Mouse (Mus musculus) forelimb bud, embryonic 11.5 days (tissue): ENCODE data around the gene Nudt8.

ENCODE experiments used
- DNase-seq: peaks from one replicate; pipeline ENCODE4 v3.0.0-alpha.2; 2012; ENCODE audit warnings: low read depth, low spot score

The Nudt8 gene

DNA sequence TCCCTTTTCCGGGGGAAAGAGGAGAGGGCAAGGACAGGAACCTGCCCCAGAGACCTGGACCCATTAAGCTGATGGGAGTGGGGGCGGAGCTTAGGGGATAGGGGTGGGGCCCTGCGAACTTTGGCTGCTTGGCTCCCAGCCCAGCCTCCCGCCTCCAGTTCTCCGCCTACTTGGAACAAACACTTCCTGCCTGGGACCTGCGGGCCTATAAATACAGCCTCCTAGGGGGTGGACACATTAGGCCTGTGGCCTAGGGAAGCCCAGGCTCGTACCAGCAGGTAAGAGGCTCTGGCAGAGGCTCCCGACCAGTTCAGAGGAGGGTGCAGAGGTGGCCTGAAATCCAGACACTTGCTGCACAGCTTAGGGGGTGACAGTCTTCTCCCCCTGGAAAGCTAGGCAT, 14.0 kb upstream of the Nudt8 start, which contains the start of gene Acy3:
Gene Acy3, plus strand, starts transcription at position 237 of the 400 bp plus-strand sequence.
- peak; percentile 35 for DNase-seq

DNA sequence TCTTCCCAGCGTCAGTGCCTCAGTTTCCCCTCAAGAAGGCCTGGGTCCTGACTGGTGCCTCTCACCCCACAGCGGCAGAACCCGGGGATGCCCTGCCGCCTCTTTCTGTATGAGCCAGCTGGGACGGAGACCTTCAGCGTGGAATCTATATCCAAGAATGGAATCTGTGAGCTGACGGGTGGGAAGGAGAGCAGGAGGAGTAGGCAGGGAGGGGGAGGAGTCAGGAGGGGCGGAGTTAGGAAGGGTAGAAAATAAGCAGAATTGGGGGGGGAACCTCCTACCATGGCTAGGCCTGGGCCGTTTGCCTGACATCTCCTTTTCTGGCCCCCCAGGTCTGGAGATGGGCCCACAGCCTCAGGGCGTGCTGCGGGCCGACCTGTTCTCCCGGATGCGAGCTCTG, 12.3 kb upstream of the Nudt8 start:
- no peak for DNase-seq

DNA sequence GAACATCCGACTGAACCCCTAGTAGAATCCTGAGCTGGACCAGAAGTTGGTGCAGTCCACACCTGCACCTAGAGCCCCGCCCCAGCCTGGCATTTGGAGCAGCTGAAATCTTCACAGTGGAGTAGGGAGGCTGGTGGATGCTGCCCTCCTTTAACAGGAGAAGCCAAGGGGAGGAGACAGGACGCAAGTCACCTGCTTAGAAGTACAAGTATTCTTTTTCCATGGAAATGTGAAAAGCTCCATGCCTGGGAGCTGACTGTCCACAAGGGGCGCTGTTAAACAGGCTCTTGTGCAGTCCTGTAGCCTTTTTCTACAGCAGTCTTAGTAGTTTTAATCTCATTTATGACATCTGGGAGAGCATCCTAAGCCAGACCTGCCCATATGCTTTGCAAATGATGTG, 11.6 kb upstream of the Nudt8 start:
- no peak for DNase-seq

DNA sequence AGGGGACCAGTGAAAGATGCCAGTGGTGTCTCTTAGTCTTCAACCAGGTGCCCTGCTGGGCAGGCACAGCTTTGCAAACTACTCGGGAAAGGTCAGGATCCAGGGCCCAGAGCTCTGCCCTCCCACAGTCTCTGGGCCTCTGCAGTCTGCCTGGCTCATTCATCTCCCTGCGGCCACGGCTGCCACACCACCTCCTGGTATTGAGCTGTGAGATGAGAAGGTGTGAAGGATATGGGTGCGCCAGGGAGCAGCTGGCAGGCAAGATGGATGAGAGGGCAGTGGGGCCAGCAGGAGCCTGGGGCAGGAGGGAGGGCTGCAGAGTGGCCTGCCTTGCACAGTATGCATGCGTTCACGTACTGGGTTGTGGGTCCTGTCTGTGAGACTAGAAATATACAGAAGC, 9.6 kb upstream of the Nudt8 start:
- DNase-seq: no peak

DNA sequence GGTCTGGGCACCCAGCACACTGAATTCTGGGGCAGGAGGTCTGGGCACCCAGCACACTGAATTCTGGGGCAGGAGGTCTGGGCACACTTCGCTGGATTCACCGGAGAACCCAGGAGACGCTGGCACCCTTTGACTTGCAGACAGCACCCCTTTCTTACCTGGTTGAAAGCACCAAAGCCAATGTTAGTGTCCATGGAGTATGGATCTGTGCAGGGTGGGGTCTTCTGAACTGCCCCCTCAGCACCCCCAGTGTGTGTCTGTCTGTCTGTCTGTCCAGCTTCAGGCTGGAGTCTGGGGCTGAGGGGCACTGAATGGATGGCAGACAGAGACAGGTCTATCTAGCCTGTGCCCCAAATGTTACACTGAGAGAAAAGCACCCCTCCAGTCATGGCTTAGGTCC, 8.8 kb upstream of the Nudt8 start:
- no peak for DNase-seq

DNA sequence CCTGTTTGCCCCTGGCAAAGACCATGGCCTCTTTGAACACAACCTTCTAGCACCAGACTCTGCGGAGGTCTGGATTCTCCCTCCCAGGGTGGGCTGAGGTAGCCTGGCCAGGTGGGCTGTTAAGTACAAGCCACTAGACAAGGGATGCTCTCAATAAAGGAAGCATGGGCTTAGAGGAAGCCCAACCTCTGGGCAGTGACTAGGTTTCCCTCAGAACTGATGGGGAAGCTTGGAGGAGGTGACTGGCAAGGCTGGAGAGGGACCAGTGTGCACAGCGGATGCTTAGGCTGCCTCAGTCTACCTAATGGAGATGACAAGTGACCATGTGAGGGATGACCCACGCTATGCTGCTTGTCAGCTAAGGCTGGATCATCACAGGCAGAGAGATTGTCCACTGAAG, 8.4 kb upstream of the Nudt8 start:
- no peak for DNase-seq

DNA sequence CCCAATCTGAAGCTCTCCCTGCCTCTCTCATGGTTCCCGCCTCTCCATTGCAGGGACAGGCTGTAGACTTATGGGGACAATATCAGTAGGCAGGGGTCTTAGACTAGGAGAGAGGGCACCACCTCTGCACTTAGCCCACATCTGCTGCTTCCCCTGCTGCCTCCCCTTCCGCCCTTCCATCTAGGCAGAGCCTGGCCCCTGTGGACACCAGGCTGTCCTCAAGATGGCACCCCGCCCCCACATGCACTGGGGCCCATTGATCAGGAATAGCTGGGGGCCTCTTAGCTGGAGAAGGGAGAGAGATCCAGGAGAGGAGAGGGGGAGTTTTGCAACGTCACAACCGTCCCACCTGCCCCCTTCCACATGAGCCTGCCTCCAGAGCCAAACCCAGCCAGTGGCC, 8.0 kb upstream of the Nudt8 start, which contains the start of gene Tbx10:
Gene Tbx10, plus strand, starts transcription at position 337 of the 400 bp plus-strand sequence.
- DNase-seq: no peak

DNA sequence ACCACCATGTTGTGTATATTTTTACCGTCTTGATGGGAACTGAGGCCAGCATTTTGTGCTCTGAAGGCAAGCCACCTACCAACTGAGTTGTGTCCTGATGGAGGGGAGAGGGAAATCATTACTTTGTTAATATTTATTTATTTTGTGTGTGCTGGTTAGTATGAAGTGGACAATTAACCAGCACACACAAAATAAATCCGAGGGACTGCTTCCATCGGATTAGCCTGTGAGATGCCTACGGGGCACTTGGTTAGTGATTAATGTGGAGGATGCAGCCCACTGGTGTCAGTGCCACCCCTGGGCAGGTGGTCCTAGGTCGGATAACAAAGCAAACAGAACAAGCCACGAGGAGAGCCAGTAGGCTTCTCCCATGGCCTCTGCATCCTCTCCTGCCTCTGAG, 5.4 kb upstream of the Nudt8 start:
- no peak for DNase-seq

DNA sequence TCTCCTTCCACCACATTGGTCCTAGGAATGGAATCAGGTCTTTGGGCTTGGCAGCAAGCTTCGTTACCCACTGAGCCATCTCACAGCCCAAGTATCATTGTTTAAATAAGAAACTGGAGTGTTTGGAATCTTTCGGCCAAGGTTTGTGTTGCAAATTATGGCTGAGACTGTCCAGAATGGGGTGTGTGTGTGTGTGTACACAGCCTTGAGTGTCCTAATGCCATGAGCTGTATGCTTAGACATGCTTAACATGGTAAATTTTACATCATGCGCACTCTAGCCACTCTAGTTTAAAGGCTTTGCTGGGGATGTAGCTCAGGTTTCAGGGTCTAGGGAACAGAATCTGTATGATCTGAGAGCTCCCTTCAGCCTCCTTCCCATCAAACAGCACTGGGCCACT, 4.9 kb upstream of the Nudt8 start:
- DNase-seq: no peak

DNA sequence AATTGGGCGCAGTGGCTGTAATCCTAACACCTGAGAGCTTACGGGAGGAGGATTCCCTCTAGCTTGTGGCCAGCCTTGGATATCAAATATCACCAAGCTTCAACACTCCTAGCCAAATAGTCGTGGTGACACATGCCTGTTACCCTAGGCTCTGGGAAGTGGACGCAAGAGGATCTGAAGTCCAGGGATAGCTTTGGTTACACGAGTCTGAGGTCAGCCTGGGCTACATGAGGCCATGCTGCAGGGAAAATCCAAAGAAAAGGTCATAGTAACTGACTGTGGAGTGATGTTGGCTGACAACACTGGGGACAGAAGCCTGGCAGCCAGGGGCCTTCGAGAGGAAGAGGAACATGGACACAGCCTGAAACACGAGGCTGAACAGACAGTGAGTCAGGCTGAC, 4.3 kb upstream of the Nudt8 start:
- DNase-seq: no peak

DNA sequence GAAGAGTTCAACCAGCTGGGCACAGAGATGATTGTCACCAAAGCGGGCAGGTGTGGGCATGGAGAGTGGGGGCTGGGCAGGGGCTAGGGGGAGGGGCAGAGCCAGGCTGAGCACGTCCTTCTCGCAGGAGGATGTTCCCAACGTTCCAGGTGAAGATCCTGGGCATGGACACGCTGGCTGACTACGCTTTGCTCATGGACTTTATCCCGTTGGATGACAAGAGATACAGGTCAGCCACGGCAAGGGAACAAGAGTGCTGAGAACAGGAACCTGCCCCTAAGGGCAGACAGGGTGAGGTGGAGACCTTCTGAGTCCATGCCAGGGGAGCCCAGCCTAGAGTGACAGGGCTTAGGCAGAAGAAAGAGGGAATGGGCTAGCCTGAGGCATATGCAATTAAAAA, 3.6 kb upstream of the Nudt8 start:
- DNase-seq: no peak

DNA sequence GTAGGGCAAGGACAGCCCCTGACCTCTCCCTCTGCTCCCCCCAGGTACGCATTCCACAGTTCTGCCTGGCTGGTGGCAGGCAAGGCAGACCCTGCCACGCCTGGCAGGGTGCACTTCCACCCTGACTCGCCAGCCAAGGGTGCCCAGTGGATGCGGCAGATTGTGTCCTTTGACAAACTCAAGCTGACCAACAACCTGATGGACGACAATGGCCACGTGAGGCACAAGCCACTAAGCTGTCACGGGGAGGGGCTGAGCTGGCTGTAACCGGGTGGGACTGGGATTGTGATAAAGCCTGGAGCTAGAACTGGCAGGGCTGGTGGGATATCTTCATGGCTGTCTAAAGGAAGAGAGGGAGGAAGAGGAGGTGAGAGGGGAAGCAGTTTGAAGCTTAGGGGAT, 3.1 kb upstream of the Nudt8 start:
- no peak for DNase-seq

DNA sequence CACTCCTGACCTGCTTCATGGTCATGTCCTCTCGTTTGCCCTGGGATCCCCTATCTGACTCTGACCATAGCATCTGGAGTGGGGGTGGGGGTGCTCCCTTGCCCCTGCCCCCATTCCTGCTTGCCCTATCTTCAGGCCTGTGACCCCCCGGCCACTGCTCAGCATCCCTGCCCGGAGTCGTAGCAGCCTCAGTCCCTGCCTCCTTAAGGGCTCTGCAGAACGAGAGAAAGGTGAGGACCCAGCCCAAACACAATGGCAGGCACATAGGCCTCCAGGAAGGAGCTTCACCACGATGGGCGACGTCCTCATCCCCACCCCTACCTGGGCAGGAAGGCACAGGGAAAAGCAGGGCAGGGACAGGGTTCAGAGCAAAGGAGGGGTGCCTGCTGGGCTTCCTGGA, 2.0 kb upstream of the Nudt8 start:
- no peak for DNase-seq

DNA sequence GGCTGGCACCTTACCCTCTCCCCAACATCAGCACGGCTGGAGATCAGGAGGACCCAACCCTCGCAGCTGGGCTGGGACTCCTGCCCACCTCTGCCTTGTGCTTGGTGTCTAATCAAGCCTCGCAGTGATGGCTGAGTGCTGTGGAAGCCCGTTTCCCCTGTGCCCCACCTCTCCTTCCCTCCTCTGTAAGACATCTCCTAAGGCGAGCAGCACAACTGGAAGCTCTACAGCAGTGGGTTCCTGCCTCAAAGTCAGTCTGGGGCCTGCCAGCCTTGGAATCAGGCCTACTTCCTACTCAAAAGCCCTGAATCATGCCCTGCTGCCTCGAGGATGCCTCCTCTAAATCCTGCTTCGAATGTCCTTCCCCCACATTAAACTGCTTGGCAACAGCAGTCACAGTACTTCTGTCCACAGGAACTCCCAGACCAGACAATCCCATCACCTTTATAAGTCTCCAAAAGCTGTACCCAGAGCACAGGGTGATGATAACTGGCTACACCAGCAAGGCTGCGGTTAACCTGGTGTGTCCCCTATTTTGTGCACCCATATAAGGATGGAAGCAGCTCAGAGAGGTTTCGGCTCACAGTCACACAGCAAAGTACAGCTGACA, 1.2 kb upstream of the Nudt8 start:
- DNase-seq: no peak

DNA sequence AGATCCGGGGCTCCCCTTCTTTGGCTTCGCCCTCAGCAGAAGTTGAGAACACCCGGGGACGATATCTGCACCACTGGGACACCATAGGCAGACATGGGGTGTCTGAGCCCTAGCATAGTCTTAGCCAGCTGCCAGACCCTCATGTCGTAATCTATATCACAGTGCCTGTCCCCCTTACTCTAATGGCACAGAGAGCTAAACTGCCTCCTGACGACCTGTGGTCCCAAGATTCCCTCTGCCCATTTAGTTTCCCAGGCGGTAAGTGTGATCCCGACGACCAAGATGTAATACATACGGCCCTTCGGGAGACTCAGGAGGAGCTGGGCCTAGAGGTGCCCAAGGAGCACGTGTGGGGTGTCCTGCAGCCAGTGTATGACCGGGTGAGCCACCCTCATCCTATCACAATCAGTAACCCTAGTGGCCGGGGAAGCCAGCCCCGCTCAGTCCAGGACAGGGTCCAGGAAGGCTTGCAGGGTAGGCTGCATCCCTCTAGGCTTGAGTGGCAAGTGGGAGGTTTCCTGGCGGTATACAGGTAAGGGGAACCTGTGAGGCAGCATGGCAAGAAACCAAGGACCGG, 657 bp downstream of the Nudt8 start:
- no peak for DNase-seq

DNA sequence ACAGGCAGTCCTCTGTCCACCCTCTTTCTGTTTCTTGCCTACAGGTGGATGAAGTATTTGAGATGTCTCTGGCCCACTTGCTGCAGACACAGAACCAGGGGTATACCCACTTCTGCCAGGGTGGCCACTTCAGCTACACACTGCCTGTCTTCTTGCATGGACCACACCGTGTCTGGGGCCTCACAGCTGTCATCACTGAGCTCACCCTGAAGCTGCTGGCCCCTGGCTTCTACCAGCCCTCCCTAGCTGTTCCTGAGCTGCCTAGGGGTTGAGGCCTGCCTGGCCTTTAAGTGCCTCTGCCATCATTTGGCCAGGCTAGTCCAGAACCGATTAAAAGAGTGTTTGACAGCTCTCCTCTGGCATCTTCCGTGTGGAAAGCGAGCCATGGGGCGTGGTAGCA, 1.4 kb downstream of the Nudt8 start:
- no peak for DNase-seq

DNA sequence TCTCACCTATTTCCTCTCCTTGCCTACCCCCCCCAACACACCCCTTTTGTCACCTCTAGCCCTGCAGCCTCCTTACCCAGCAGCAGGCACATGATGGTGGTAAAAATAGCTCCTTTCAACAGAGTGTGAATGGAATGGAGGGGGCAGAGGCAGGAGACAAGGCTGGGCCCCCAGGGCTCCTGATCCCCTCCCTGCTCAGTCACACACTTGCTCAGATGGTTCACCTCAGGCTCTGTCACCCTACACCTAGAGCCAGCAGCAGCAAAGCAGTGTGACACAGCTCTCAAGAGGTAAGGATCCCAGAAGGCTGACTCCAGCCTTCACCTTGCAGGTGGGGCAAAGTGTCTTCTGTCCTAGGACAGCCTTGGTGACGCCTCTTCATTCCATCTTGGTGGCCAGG, 2.7 kb downstream of the Nudt8 start, which contains the start of gene Doc2g:
Gene Doc2g, plus strand, starts transcription at position 202 of the 400 bp plus-strand sequence.
- no peak for DNase-seq

DNA sequence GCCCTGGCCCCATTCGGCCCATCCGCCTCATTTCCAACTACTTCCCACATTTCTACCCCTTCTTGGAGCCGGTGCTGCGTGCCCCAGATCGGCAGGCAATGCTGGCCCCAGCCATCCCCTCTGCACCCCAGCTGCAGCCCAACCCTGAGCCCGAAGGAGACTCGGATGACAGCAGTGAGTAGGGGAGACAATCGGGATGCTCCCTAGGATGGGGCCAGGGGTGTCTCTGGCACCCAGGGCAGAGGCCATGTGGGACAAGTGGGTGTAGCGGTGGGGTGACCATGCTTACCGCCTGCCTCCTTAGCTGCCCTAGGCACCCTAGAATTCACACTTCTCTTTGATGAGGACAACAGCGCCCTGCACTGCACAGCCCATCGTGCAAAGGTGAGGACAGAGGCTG, 3.3 kb downstream of the Nudt8 start:
- DNase-seq: no peak

DNA sequence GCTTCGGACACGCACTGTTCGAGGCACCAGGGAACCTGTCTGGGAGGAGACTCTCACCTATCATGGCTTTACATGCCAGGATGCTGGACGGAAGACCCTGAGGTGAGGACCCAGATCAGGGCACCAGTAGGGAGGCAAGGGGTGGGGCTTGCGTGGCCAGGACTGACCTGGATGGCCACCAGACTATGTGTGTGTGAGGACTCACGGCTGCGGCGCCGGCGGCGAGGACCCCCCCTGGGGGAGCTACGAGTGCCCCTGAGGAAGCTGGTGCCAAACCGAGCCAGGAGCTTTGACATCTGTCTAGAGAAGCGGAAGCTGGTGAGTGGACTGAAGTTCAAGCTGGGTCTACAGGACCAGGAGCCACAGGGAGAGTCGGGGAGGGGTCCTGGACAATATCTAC, 4.0 kb downstream of the Nudt8 start:
- no peak for DNase-seq

DNA sequence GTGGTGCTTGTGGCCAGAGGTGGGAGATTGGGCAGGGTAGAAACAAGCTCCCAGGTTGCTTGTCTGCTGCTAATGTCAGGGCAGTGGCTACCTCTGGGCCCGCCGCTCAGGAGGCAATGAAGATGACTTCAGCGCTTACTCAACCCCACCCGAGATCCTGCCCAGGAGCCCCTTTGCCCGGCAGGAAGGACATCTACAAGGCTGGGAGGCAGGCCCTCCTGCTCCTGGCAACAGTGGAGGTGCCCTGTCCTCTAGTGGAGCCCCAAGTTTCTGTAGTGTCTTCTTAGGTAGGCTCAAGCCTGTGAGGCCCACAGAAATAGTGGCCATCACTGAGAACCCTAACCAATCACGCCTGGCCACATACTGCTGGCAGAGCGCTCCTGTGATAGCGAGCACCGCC, 4.7 kb downstream of the Nudt8 start:
- no peak for DNase-seq

DNA sequence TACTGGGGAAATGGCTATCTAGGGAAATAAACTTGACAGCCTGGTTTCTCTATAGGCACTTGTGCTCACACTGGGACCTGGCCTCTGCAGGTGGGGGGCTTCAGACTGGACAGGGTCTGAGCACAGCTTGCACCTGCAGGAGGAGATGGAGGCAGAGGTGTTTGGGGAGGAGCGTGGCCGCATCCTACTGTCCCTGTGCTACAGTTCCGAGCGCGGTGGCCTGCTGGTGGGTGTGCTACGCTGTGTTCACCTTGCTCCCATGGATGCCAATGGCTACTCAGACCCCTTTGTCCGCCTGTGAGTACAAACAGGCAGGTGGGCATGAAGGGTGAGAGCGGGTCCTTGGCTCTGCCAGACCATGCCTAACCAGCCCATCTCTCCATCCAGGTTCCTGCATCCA, 5.6 kb downstream of the Nudt8 start:
- no peak for DNase-seq

DNA sequence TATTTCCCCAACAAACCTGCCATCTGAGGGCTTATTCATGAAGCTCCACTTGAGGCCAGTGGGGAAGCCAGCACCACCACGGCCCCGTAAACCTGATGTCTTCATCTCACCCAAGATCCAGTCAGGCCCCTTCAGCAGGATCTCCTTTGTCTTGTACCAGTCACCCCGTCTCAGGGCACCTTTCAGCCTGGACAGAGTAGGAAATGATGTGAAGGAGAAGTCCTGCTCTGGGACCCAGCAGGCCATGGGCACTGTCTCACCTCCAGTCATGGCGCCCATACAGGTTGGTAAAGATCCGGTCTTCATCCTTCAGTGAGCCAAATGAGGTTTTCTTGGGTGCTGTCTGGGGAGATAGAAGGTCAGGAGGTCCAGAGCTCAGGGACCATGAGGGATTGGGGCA, 10.7 kb downstream of the Nudt8 start:
- DNase-seq: no peak

DNA sequence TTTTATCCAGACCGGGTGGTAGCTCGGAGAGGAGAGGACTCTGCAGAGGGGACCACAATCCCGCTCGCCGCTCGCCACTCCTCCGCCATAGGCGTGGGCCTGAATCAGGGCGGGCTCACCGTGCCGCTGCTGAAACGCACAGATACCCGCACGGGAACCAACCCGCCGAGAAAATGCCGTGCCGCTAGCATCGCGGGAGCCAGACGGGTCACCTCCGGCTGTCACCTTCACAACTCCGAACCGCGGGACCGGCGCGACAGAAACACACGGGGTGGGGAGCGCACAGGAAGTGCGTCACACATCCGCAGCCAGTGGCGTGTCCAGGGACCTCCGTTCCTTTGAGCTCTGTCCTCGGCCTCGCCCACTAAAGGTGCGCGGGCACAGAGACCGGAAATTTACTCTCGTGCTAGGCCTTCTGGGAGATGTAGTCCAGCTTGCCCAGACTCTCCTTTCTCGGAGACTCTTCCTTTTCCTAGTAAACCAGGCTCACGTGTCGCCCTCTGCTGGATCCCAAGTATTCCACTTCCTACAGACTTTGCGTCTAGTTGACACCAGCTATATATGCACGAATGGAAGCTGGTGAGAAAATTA, 12.1 kb downstream of the Nudt8 start, which contains the start of gene Ndufv1:
Gene Ndufv1, minus strand, starts transcription at position 375 of the 591 bp plus-strand sequence.
- peak; percentile 99 for DNase-seq
